Mouse (Mus musculus): ENCODE measurements around the gene Jagn1. TPM values are rescaled to one million over a fixed set of nuclear protein-coding genes. Genes with fewer than 3 reads are reported as not detected.

Gene Jagn1
- total RNA-seq (2021), result 10 to 100 TPM; 22.2 TPM

- intact Hi-C loops (cut with DNase I), result loop anchor here (2.0 kb wide), 1 partner anchor 26 kb away; no protein-coding TSS in a partner anchor
- DNase-seq (ENCODE audit: low spot score), result peak; percentile 78
These were observed at the start of gene Jagn1 for GRCm38 (mm10) chr6:113442442-113443090. Gene Jagn1 (plus strand): TSS chr6:113442569.

- intact Hi-C loops (cut with DNase I), result no loop called here
- DNase-seq (ENCODE audit: low spot score), result no peak
These were observed 48.4 kb upstream of the Jagn1 start for GRCm38 (mm10) chr6:113393951-113394350.

- intact Hi-C loops (cut with DNase I), result no loop called here
These were observed 47.6 kb upstream of the Jagn1 start for GRCm38 (mm10) chr6:113394811-113395210.

GRCm38 (mm10) chr6:113395501-113395900 lies 46.9 kb upstream of the Jagn1 start:
- DNase-seq (ENCODE audit: low spot score), result no peak

More at GRCm38 (mm10) chr6:113394811-113395210, 47.6 kb upstream of the Jagn1 start:
- no peak for DNase-seq (ENCODE audit: low spot score)

GRCm38 (mm10) chr6:113396270-113397030 lies 45.9 kb upstream of the Jagn1 start:
- intact Hi-C loops (cut with DNase I), result no loop called here

More at GRCm38 (mm10) chr6:113395501-113395900, 46.9 kb upstream of the Jagn1 start:
- intact Hi-C loops (cut with DNase I), result no loop called here

GRCm38 (mm10) chr6:113402094-113402493 lies 40.3 kb upstream of the Jagn1 start:
- DNase-seq (ENCODE audit: low spot score), result no peak
- intact Hi-C loops (cut with DNase I), result no loop called here

More at GRCm38 (mm10) chr6:113396270-113397030, 45.9 kb upstream of the Jagn1 start:
- DNase-seq (ENCODE audit: low spot score), result no peak

- intact Hi-C loops (cut with DNase I), result no loop called here
- no peak for DNase-seq (ENCODE audit: low spot score)
These were observed 37.5 kb upstream of the Jagn1 start for GRCm38 (mm10) chr6:113404649-113405448.

GRCm38 (mm10) chr6:113405483-113405882 lies 36.9 kb upstream of the Jagn1 start:
- intact Hi-C loops (cut with DNase I), result no loop called here
- no peak for DNase-seq (ENCODE audit: low spot score)

- DNase-seq (ENCODE audit: low spot score), result no peak
- intact Hi-C loops (cut with DNase I), result no loop called here
These were observed 35.7 kb upstream of the Jagn1 start for GRCm38 (mm10) chr6:113406683-113407082.

- no peak for DNase-seq (ENCODE audit: low spot score)
- intact Hi-C loops (cut with DNase I), result no loop called here
These were observed 32.4 kb upstream of the Jagn1 start for GRCm38 (mm10) chr6:113410001-113410400.

- intact Hi-C loops (cut with DNase I), result no loop called here
- DNase-seq (ENCODE audit: low spot score), result no peak
These were observed 26.0 kb upstream of the Jagn1 start for GRCm38 (mm10) chr6:113416416-113416815.

GRCm38 (mm10) chr6:113418441-113419198 lies 23.7 kb upstream of the Jagn1 start:
- DNase-seq (ENCODE audit: low spot score), result no peak
- intact Hi-C loops (cut with DNase I), result no loop called here

GRCm38 (mm10) chr6:113419199-113419587 lies 23.2 kb upstream of the Jagn1 start, which contains the start of gene Rpusd3:
Gene Rpusd3 (minus strand): TSS chr6:113419340.
- peak; percentile 94 for DNase-seq (ENCODE audit: low spot score)
- intact Hi-C loops (cut with DNase I), result no loop called here

- intact Hi-C loops (cut with DNase I), result no loop called here
- no peak for DNase-seq (ENCODE audit: low spot score)
These were observed 19.4 kb upstream of the Jagn1 start for GRCm38 (mm10) chr6:113423000-113423399.

- intact Hi-C loops (cut with DNase I), result no loop called here
- no peak for DNase-seq (ENCODE audit: low spot score)
These were observed 18.2 kb upstream of the Jagn1 start for GRCm38 (mm10) chr6:113424187-113424586.

GRCm38 (mm10) chr6:113426696-113427095 lies 15.7 kb upstream of the Jagn1 start:
- intact Hi-C loops (cut with DNase I), result no loop called here
- DNase-seq (ENCODE audit: low spot score), result no peak

- intact Hi-C loops (cut with DNase I), result no loop called here
- DNase-seq (ENCODE audit: low spot score), result no peak
These were observed 15.0 kb upstream of the Jagn1 start for GRCm38 (mm10) chr6:113427397-113427796.

- intact Hi-C loops (cut with DNase I), result no loop called here
- DNase-seq (ENCODE audit: low spot score), result no peak
These were observed 14.4 kb upstream of the Jagn1 start for GRCm38 (mm10) chr6:113428006-113428405.

GRCm38 (mm10) chr6:113429965-113430364 lies 12.4 kb upstream of the Jagn1 start:
- intact Hi-C loops (cut with DNase I), result no loop called here
- no peak for DNase-seq (ENCODE audit: low spot score)

GRCm38 (mm10) chr6:113430846-113431245 lies 11.5 kb upstream of the Jagn1 start:
- DNase-seq (ENCODE audit: low spot score), result no peak
- intact Hi-C loops (cut with DNase I), result no loop called here
